Mouse (Mus musculus): ENCODE results near the gene Poc1b.

GRCm38 (mm10) chr10:99151580-99151979 lies 44.7 kb downstream of the Poc1b start:
- TF ChIP-seq POLR2A (IDR thresholded peaks at IDR 0.05; ENCODE audit: borderline replicate concordance, control insufficient read depth, low read depth, low read length) (no peak), CTCF (IDR thresholded peaks at IDR 0.05; ENCODE audit: control insufficient read depth, insufficient read depth, low read length) (no peak)

Measured in bone marrow, adult 2 months (tissue).